Mouse (Mus musculus) layer of hippocampus, adult 9-11 months (tissue): Measurements from ENCODE around the gene Ranbp1.

Experiments
- DNase-seq: peaks from one replicate; pipeline ENCODE4 v3.0.0; 2022

The Ranbp1 gene

DNA sequence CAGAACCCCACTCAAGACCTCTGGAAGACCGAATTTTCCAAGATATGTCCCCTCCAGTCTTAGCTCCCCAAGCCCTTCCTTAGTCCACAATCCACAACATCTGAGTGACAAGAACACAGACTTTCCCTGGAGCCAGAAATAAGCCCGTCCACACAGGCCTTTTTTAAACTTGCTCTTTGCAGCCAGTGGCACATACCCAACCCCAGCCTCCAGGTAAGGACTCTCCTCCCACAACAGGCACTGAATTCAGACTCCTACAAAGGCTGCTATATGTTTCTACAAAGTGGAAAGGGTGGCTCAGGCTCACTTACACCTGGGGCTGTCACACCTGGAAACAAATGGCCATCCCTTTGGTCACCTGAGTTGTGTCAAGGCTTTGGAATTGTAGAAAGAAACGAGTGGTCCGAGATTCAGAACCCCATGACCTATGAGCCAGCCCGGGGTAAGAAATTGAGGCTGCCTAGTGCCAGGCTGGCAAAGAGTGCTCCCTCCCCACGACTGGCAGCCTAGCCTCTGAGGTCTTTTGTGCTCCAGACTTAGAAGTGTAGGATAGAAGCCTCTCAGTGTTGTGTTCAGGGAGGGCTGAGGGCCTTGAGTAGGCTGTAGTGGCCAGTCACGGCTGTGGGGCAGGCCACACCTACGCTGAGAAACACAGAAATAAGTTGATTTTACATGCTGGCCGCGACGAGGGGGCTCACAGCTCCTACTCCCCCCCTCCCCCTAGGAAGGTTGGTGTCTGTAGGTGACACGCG, 14.4 kb downstream of the Ranbp1 start:
- DNase-seq = no peak

DNA sequence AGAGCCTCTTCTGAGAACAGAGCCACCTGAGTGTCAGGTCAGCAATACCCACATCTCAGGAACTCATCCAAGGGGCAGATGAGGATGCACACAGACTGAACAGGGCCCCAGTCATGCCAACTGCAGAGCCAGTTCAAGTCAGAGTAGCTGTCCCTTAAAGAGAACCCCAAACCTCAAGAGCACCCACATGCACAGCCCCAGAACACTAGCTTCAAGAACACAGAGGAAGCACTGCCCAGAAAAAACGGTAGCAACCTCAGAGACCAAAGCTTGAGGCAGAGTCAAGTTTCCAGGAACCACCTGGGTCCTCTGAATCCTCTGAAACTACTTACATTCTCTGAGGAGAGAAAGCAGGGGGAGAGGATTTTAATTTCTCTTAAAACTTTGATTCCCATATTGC, 15.1 kb downstream of the Ranbp1 start:
- DNase-seq = no peak

DNA sequence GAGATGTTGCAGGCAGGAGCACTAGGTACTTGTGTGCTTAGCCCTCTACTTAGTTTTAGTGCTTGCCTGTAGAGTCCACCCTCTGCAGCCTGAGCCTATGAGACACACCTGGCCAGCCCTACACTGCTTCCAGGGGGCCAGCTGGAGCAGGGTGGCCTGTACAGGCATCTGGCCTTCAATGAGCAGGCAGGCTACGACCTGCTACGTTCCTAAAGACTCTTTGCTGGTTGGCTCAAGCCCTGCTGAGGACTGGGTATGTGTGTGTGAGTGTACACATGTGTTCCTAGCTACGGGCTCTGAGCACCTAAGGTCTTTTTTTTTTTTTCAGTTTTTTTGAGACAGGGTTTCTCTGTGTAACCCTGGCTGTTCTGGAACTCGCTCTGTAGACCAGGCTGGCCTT, 17.1 kb downstream of the Ranbp1 start:
- DNase-seq = no peak

DNA sequence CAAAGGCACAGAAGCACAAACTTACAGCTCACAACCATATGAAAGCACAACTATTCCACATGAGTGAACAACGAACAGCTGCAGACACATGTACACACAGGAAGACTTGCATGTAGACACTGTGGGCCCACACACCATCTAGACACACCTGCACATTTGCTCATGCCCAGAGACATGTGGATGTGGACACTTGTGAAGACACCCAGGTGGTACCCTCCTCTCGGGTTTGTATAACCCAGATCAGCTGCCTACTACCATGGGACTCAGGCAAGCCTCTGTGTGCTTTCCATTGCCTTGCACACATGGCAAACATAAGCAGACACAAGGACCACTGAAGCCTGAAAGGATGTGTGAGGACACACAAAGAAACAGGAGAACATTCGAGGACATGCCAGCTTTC, 17.5 kb downstream of the Ranbp1 start:
- no peak for DNase-seq

DNA sequence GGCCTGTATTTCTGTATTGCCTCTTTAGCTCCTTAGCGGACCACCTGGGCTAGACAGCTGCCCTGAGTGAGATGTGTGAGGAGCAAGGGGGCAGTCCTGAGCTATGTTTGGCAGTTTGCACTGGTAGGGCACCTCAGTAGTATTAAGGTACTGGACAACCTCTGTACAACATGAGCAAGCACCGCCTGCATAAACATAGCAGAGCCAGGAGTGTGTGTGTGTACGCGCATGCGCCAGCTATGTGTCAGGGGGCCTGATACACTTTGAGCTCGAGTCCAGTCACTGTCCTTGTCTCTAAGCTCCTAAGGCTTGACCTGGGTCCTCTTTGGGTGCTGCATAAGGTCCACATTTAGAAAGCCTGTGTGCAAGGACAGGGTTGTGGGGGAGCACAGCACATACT, 17.9 kb downstream of the Ranbp1 start:
- DNase-seq = no peak

DNA sequence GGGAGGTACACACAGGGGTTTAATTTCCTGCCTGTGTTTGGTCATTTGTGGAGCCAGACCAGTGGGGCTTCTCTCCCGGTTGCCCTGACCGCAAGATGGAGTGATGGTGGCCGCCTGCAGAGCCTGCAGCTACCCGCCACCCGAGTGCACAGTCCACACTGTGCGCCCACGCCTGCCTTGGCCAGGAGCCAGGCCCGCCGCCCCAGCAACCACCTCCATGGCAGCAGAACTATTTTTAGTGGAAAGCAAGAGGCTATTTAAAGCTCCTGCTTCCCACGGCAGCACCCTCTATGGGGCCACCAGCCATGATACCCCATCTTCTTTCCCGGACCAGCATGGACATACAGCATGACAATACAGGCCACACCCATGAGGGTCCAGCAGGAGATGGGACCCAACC, 18.9 kb downstream of the Ranbp1 start:
- peak; percentile 95 for DNase-seq

DNA sequence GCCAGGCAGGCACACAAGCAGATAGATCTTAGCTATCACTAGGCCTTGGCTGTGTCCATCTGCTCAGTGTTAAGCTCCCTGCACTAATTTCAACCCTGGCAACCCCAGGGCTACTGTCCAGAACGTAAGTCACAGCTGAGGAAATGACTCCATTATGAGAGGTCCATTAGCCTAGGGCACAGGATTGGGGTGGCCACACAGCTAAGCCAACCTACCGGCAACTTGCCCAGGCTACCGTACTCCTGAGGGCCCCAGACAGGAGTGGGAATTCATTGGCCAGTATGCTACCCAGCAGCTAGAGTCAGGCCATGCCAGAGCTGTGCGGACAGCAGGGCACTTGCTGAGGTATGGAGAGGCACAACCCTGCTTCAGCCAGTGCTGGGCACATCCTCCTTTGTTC, 19.7 kb downstream of the Ranbp1 start:
- no peak for DNase-seq

DNA sequence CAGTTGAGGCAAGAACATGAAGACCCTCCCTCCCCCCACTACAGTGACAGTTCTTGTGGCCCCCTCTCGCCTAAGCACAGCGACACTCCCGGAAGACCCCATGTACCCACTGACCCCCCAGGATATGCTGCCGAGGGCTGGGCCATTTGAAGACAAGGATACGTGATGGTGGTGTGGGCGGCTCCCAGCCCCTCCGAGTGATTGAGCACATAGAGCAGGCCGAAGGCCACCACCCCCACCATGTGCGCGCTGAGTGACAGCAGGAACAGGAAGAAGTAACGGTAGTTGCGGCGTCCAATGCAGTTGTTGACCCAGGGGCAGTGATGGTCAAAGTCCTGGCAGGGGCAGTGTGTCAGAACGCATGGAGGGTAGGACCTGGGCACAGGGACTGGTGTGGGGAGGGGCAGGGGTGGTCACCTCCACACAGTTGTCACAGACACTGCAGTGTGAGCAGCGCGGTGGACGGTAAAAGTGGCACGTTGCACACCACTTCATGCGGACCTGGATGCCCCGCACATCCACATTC, 20.6 kb downstream of the Ranbp1 start:
- no peak for DNase-seq

DNA sequence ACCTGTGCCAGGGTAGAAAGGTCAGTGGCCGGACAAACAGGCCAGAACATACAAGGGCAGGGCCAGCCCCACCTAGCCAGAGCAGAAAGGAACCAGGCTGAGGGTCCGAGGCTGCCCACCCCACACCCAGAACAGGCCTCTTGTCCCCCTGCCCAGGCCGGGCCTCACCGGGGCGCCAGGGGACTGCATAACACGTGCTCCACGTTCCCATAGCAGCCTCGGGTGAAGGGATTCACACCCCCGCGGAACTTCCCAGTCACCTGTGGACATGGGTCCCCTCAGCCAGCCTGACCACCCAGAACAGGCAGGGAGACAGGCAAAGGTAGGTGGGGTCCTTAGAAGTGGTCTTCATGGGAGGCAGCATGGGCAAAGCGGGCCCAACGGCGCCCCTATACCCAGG, 21.3 kb downstream of the Ranbp1 start:
- DNase-seq = no peak

DNA sequence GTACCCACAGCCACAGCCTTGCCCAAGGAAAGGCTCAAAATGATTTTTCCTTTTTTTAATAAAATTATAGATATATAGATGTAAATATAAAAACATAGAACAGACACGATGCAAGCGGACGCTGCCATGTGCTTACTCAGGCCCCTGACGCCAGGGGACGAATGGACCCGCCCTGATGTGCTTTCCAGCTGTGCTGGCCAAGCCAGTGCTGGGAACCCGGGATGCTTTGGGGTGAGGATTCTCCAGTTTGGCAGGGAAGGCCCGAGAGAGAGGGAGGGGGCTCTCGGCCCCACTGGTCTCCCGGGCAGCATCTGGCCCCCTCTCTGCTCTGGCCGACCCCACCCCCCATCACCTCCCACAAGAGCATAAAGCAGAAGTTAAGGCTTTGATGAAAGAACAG, 26.3 kb downstream of the Ranbp1 start:
- DNase-seq = no peak

DNA sequence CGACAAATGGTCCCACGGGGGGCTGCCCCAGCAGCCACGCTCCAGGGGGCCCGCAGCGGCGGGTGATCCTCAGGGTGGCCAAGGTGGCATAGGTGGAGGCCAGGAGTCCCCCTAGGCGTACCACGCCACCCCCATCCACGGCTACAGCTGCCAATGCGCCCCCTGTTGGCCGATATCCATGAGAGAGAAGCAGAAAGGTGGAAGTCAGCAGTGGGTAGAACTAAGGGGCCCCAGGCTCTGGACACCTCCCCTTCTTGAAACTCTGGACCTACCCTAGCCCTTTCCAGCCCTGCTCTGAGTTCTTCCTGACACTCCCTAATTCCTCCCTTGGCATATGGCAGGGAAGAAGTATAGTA, 27.0 kb downstream of the Ranbp1 start:
- no peak for DNase-seq

DNA sequence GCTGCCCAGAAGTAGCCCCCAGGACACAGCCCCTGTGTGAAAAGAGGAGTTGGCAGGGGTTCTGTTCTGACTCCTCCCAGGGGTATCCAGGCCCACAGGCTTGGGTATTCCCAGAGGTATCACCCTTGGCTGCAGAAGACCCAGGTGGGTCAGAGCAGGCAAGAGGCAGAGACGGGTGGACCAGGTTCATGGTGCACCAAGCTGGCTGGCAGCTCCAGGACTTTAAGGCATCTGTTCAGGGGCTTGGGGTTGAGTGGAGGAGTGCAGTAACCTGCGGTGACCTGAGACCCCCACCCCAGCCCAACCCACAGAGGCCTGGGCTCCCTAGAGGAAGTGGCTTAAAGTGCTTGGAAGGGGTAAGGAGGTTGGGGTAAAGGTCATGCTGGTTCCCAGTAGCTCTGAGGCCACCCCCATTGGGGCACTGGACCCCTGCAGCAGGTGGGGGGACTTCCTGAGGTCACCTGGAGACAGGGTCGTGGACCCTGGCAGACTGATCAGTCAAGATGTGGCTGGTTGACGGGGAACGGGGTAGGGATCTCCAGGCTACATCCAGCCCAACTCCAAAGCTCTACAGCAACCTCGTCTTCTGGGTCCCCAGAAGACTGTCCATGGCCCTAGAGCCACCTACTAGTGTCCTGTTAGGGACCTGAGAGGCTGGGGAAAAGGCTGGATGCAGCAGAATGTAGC, 27.5 kb downstream of the Ranbp1 start:
- DNase-seq = no peak

DNA sequence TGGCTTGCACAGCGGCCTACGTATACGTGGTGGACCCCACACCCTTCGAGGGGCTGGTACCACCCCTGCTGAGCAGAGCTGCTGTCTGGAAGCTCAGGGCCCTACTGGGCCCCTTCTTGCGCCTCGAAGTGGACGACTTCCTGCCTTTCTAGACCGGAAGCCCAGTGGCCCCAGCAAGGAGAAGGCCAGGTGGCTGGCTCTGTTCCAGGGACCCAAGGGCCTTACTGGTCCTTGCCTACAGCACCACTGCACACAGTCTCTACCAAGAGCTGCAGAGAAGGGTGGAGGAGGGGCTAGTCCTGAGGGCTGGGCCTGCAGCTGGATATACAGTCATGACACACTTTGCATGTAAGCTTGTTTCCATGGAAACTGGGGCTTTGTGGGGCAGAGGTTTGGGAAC, 28.5 kb downstream of the Ranbp1 start:
- peak; percentile 63 for DNase-seq

DNA sequence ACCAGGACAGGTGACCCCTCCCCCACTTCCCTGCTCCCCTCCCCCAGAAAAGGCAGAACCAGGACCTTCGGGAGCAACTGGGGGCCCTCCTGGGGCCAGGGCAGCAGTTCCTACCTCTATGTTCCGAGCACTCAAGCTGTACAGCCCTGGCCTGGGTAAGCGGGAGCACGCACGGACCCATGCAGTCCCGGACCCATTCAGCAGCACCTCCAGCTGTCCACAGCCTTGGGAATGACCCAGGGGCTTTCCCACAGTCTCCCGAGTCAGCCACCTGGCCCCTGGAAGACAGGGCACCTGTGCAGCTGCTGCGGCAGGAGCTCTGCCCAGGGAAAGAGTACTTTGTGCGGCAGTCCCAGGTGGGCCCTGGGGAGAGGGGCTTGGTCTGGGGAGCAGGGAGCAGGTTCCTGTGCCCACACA, 29.9 kb downstream of the Ranbp1 start:
- no peak for DNase-seq

DNA sequence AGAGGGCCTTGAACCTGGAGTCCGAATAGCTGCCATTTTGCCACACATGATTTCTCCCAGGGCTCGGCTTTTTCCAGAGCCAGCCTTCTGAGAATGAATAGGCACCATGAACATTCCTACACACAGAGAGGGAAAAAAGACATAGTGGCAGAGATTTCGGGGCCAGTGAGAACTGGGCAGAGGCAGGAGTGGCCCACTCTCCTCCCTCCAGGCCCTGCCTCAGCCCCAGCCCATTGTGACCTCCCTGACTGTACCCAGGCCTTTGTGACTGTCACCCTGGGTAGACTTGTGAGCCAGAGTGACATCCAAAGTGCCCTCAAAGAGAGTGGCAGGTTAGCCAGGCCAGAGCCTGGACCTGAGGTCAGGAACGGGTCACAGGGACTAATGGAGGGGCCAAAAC, 31.0 kb downstream of the Ranbp1 start, which contains the start of gene Ccdc188:
Gene Ccdc188, plus strand, starts transcription at position 301 of the 400 bp plus-strand sequence.
- no peak for DNase-seq

DNA sequence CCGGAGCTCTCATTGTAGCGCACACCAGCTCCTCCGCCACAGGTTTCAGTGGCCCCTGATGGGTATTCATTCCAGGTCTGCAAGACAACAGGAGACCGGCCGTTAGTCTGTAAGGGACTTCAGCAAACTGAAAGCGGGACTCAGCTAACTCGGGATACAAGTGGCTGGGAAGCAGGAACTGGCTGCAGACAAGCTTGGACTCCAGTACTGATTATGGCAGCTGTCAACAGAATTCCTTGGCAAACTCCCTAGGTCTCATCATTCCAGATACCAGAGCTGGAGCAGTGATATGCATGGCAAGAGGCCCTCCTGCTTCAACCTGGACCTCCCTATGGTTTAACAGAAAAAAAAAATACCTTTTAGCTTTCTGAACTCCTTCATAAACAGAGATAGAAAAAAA, 33.7 kb downstream of the Ranbp1 start:
- no peak for DNase-seq

DNA sequence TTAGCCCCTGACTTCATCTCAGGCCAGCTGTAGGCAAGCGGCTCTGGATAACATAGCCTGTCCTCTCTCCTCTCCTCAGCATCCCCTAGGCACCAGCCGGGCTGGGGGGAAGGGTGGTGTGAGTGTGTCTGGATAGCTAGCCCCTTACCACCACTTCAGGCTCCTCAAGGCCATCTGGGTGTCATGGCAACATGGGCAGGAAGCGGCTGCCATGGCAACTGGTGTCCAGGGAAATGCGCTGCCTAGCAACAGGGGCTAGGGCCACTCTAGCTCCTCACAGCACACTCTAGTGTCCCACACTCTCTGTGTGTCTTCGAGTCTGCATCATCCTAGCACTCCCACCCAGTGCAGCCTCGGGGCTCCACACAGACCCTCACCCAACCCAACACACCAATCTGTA, 34.8 kb downstream of the Ranbp1 start:
- peak; percentile 81 for DNase-seq

DNA sequence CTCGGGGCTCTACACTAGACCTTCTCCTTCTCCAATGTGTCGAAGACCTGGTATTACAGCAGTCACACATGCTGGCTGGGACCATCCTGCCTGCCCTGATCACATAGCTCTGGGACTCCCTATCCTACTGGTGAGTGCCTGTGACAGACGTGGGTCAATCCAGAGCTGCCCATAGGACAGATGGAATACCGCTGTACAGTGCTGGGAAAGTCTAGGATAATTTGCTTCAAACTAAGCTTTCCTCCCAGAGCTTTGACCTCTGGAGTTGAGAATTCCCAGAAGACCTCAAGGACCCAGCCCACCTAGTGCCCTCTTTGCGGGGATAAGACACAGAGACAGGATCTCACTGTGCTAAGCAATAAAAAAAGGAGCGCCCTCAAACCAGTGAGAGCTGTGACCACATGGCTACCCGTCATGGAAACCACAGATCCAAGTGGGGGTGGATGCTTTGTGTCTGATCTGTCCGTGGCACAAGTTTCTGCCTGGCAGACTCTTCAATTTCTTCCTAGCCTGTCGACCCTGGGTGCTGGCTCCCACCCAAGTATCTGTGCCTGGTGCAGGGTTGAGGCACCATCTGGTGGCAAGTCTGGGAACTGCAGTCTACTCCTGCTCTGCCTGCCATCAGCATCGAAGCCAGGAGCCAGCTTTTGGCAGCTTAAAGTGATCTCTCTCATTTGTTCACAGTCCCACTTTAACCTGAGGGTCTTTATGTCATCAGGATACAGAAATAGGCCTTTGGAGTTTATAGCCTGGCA, 36.9 kb downstream of the Ranbp1 start:
- DNase-seq = peak; percentile 90

DNA sequence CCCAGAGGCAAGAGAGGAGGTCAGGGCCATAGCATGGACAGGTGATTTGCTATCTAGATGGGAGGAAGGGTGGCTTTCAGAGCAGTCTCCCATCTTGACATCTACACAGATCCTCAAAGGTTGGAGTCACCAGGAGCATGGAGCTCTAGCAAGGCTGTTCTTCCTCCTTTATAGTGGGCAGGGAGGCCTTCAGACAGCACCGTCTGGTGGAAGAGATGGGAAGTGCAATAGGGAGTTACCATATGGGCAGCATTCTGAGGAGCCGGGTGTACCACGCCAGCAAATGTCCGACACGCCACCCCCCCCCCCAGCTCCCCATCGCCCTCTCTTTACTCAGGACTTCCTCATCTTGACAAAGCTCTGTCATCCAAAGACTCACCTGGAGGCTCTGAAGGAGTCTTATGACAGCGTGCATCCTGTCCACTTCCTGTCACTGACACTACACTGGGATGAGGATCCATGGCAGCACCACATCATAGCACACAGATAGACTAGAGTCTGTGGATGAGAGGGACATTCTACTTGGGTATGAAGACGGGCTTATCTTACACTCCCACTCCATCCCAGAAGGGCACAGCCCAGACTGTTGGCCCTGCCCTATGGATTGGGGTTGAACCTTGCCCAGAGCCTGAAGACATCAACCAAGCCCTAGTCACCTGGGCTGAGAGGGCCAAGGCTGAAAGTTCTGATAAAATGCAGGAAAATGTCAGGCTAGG, 37.7 kb downstream of the Ranbp1 start:
- DNase-seq = peak; percentile 61

DNA sequence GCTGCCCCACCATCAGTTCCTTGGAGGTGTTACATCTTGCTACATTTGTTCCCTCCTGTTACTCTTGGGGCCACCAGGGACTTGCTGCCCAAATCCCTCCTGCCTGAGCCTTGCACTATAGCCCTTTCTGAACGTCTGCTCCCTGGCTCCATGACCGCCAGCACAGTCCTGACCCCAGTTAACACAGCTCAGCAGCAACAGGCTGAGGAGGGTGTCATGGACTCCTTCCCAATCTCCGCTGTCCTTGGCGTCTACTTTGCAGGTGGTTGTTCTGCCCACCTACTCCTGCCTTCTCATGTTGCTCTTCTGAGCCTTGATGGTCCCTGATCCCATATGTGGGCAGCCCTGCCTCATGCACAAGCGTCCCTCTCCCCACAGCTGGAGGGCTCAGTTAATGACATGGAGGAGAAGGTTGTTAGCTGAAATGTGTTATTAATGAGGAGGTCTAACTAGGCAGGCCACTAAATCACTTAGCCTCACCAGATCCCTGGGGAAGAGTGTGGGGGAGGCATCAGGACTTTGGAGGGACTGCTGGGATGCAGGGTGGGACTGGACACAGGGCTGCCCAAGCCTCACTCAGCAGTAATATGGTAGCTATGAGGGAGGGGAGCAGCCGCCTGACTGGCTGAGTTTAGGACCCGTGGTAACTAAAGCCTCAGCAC, 45.0 kb downstream of the Ranbp1 start:
- no peak for DNase-seq

DNA sequence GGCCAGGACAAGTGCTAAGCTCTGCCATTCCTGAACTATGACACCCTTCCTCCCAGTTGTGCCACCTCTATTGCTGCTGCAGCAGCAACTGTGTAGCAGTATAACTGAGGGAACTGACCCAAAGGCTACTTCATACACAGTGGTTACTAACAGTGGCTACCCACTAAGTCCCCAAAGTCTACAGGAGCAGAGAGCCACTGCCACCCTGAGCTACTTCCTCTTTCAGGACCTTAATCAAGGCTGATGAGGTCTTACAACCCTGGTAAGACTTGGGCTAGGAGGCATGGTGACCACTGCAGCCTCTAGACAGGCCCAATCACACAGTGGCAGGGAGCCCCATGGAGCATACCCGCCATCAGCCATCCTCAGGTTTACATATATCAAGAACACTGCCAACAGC, 46.5 kb downstream of the Ranbp1 start:
- no peak for DNase-seq

DNA sequence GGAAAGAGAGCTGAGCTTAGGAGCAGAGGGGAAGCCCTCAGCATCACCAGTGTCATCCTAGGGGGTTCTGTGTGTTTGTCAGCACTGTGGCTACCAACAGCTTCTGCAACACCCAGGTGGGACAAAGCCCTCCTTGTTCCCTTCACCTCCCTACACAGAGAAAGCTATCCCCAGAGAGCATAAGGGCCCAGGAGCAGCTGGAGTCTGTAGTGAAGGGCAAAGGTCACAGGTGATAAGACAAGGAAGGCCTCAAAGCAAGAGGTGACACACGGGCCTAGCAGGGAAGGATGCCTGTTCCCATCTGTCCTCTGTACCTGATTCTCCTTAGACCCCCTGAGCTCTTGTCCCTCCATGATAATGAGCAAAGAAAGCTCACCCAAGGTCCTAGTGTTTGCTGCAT, 46.9 kb downstream of the Ranbp1 start:
- no peak for DNase-seq

DNA sequence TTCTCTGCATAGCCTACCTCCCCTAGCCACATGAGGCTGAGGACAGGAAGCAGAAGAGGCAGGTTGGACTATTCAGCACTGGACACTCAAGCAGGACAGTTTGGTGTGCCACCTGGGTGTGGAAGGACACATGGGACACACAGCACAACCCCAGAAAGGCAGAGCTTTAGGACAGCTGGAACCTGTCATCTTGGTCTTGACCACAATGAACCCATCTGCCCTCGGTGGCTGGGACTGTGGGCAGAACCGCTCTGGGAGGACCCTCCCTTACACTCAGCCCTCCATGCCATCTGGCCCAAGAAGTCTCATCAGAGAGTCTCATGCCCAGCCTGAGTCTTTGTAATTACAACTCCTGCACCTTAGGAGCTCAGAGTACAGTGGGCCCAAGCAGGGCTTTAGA, 48.5 kb downstream of the Ranbp1 start:
- DNase-seq = no peak
